Mouse (Mus musculus): ENCODE measurements around the gene Cacnb1. TPM values are rescaled to one million over a fixed set of nuclear protein-coding genes. Genes with fewer than 3 reads are reported as not detected.

The Cacnb1 gene
- total RNA-seq, 2 experiments from 2014 or later: 199 to 214 TPM

GRCm38 (mm10) chr11:97953939-97954275, 68.9 kb downstream of the Cacnb1 start:
- TF ChIP-seq CTCF (IDR thresholded peaks at IDR 0.05): no peak
- no peak overlapping the region for H3K27ac ChIP-seq
- no peak for DNase-seq
- intact Hi-C loops (cut with DNase I): no loop called here
- no peak overlapping the region for H3K4me3 ChIP-seq

DNA sequence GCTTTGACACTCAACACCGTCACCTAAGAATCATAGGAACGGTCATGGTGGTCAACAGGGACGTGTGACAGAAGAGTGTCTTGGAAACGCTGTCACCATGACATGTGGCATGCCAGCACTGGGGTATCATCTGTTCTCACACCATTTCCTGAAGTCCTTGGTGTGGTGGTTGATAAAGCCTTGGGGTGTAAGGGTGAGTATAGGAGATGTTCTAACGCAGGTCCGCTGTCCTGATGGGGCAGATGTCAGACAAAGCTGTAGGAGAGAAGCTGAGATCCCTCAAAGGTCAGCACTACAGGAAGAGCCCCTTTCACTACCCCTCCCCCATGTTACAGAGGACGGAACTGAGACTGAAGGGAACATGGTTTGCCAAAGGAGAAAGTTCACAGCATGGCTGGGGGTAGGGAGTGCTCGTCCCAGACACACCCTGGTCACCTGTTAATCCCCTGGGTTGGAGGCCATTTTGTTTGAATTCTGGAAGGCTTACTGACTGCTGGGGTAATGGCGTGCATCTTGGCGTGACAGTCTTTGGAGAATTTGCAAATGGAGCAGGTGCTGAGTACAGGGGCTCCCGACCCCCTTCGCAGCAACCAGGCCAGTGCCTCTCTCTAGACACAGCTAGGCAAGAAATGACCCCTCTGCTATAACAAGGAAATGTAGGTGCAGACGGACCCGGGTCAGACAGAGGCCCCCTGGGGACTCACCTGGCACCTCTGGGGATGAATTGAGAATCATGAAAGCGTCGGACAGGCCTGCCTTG, 69.5 kb downstream of the Cacnb1 start:
- no peak for DNase-seq
- no peak overlapping the region for H3K27ac ChIP-seq
- intact Hi-C loops (cut with DNase I): no loop called here
- TF ChIP-seq CTCF (IDR thresholded peaks at IDR 0.05): no peak
- H3K4me3 ChIP-seq: no peak overlapping the region

GRCm38 (mm10) chr11:97952367-97953006, 70.3 kb downstream of the Cacnb1 start:
- intact Hi-C loops (cut with DNase I): no loop called here
- no peak for DNase-seq
- no peak overlapping the region for H3K4me3 ChIP-seq
- H3K27ac ChIP-seq: no peak overlapping the region
- TF ChIP-seq CTCF (IDR thresholded peaks at IDR 0.05): no peak

Small RNAs within 50 kb of the gene (microRNA-seq; reads per million reads assigned to microRNA genes)
- not detected for gene Gm27597

Other genes starting within 250 kb of the Cacnb1 start
- under 1 TPM; 0.39 to 0.56 TPM for gene 1700001P01Rik, start 247.1 kb downstream of the Cacnb1 start, total RNA-seq (2021)
- gene Rpl23, start 240.6 kb downstream of the Cacnb1 start, total RNA-seq (2021): 100 to 1,000 TPM; 385 to 521 TPM
- 10 to 100 TPM; 10.0 to 16.8 TPM for gene Lasp1, start 224.0 kb downstream of the Cacnb1 start, total RNA-seq (2021)
- gene B230217C12Rik, start 182.3 kb downstream of the Cacnb1 start, total RNA-seq (2021): under 1 TPM; 0.23 to 0.50 TPM
- gene Fbxo47, start 138.9 kb downstream of the Cacnb1 start, total RNA-seq (2021): under 1 TPM; 0.14 to 0.20 TPM
- gene Plxdc1, start 36.6 kb downstream of the Cacnb1 start, total RNA-seq (2021): 1 to 10 TPM; 3.0 to 3.1 TPM
- gene Arl5c, start 26.9 kb downstream of the Cacnb1 start, total RNA-seq (2021): under 1 TPM; 0.31 to 0.47 TPM
- 100 to 1,000 TPM; 404 to 490 TPM for gene Rpl19, start 3.7 kb upstream of the Cacnb1 start, total RNA-seq (2021)
- gene Stac2, start 30.4 kb upstream of the Cacnb1 start, total RNA-seq (2021): under 1 TPM in 1 of 2 experiments, not detected in 1; 0.11 TPM
- gene Fbxl20, start 127.4 kb upstream of the Cacnb1 start, total RNA-seq (2021): 1 to 10 TPM; 8.2 to 9.7 TPM
- gene Med1, start 170.3 kb upstream of the Cacnb1 start, total RNA-seq (2021): 10 to 100 TPM; 26.4 to 33.1 TPM
- 10 to 100 TPM; 14.2 to 17.1 TPM for gene Cdk12, start 180.0 kb upstream of the Cacnb1 start, total RNA-seq (2021)